Mouse (Mus musculus): ENCODE measurements around the gene Zfp341. TPM values are rescaled to one million over a fixed set of nuclear protein-coding genes. Genes with fewer than 3 reads are reported as not detected.

Zfp341 gene
- polyA plus RNA-seq, 1 experiment from 2014 or later: 1.4 TPM

- no peak for DNase-seq (ENCODE audit: low spot score)
- Histone ChIP-seq H3K9me3 (no peaks in the 10 kb centered on the region), H3K27me3 (ENCODE audit: insufficient read depth, poor library complexity, severe bottlenecking) (no peaks in the 10 kb centered on the region), H3K4me3 (no peak overlapping the region), H3K27ac (no peak overlapping the region), H3K36me3 (peaks cover 66% of the 10 kb centered on the region), H3K4me1 (replicated peaks) (no peaks in the 10 kb centered on the region)
- WGBS: 80% methylated on average over 11 of the region's 11 CpGs
Measured at GRCm38 (mm10) chr2:154693186-154693940, 80.3 kb downstream of the Zfp341 start.

- DNase-seq (ENCODE audit: low spot score): no peak
- no peaks in the 10 kb centered on the region for H3K9me3 ChIP-seq
- H3K27me3 ChIP-seq (ENCODE audit: insufficient read depth, poor library complexity, severe bottlenecking): no peaks in the 10 kb centered on the region
- H3K36me3 ChIP-seq: peaks cover 67% of the 10 kb centered on the region
- no peak overlapping the region for H3K27ac ChIP-seq
- no peak overlapping the region for H3K4me3 ChIP-seq
- 96% methylated on average over 12 of the region's 12 CpGs for WGBS
- H3K4me1 ChIP-seq (replicated peaks): no peaks in the 10 kb centered on the region
Measured at GRCm38 (mm10) chr2:154693941-154694256, 80.8 kb downstream of the Zfp341 start.

GRCm38 (mm10) chr2:154695690-154696089, 82.6 kb downstream of the Zfp341 start:
- H3K9me3 ChIP-seq: no peaks in the 10 kb centered on the region
- no peaks in the 10 kb centered on the region for H3K27me3 ChIP-seq (ENCODE audit: insufficient read depth, poor library complexity, severe bottlenecking)
- DNase-seq (ENCODE audit: low spot score): no peak
- H3K4me1 ChIP-seq (replicated peaks): no peaks in the 10 kb centered on the region
- 87% methylated on average over 8 of the region's 8 CpGs for WGBS
- H3K36me3 ChIP-seq: peaks cover 57% of the 10 kb centered on the region
- H3K4me3 ChIP-seq: no peak overlapping the region
- H3K27ac ChIP-seq: no peak overlapping the region

Other genes starting within 250 kb of the Zfp341 start
- gene Cdk5rap1, start 240.3 kb upstream of the Zfp341 start, polyA plus RNA-seq (2016; fragmentation: Nextera tagmentation; extraction: Ambion mirVana): 13.9 and 16.0 TPM in 2 replicates
- 5.3 and 7.9 TPM in 2 replicates for gene Snta1, start 205.2 kb upstream of the Zfp341 start, polyA plus RNA-seq (2016; fragmentation: Nextera tagmentation; extraction: Ambion mirVana)
- gene Cbfa2t2, start 176.8 kb upstream of the Zfp341 start, polyA plus RNA-seq (2016; fragmentation: Nextera tagmentation; extraction: Ambion mirVana): 79.1 and 84.9 TPM in 2 replicates
- gene 1700003F12Rik, start 66.2 kb upstream of the Zfp341 start, polyA plus RNA-seq (2016; fragmentation: Nextera tagmentation; extraction: Ambion mirVana): 9.5 and 10.0 TPM in 2 replicates
- gene Actl10, start 61.5 kb upstream of the Zfp341 start, polyA plus RNA-seq (2016; fragmentation: Nextera tagmentation; extraction: Ambion mirVana): 0.60 and 1.3 TPM in 2 replicates
- 9.8 and 16.0 TPM in 2 replicates for gene Necab3, start 54.4 kb upstream of the Zfp341 start, polyA plus RNA-seq (2016; fragmentation: Nextera tagmentation; extraction: Ambion mirVana)
- gene E2f1, start 43.4 kb upstream of the Zfp341 start, polyA plus RNA-seq (2016; fragmentation: Nextera tagmentation; extraction: Ambion mirVana): 41.4 and 43.8 TPM in 2 replicates
- gene Pxmp4, start 9.6 kb upstream of the Zfp341 start, polyA plus RNA-seq (2016; fragmentation: Nextera tagmentation; extraction: Ambion mirVana): 14.5 and 16.9 TPM in 2 replicates
- gene 4930519P11Rik, start 140 bp downstream of the Zfp341 start, polyA plus RNA-seq (2016; fragmentation: Nextera tagmentation; extraction: Ambion mirVana): 0.36 TPM in 1 of 2 replicates, not detected in the other
- gene Chmp4b, start 38.4 kb downstream of the Zfp341 start, polyA plus RNA-seq (2016; fragmentation: Nextera tagmentation; extraction: Ambion mirVana): 13.3 and 18.1 TPM in 2 replicates
- not detected in 2 replicates for gene Gm14214, start 156.7 kb downstream of the Zfp341 start, polyA plus RNA-seq (2016; fragmentation: Nextera tagmentation; extraction: Ambion mirVana)
- 52.8 and 77.6 TPM in 2 replicates for gene Raly, start 177.8 kb downstream of the Zfp341 start, polyA plus RNA-seq (2016; fragmentation: Nextera tagmentation; extraction: Ambion mirVana)
- 1.0 and 1.7 TPM in 2 replicates for gene a, start 178.1 kb downstream of the Zfp341 start, polyA plus RNA-seq (2016; fragmentation: Nextera tagmentation; extraction: Ambion mirVana)

All from hindbrain, embryonic 10.5 days (tissue).